Mouse (Mus musculus): ENCODE results near the gene Magi1. TPM values are rescaled to one million over a fixed set of nuclear protein-coding genes. Genes with fewer than 3 reads are reported as not detected.

Magi1 gene
- polyA plus RNA-seq (2012; ENCODE audit: insufficient read depth, insufficient read length, missing spikeins): not detected in 2 replicates

GRCm38 (mm10) chr6:94283318-94284061 is at the start of gene Magi1:
Magi1 (minus strand) TSS chr6:94283917.
- Histone ChIP-seq H3K27ac (ENCODE audit: insufficient read depth, low read depth, low read length) (peak within 1 kb of the TSS; percentile 44), H3K4me1 (ENCODE audit: control insufficient read depth, insufficient read depth, low read length) (no peaks in the 10 kb centered on the region), H3K4me3 (ENCODE audit: insufficient read depth, low read length) (peak within 1 kb of the TSS; percentile 67)
- TF ChIP-seq POLR2A (IDR thresholded peaks at IDR 0.05; ENCODE audit: borderline replicate concordance, low read depth, low read length) (no peak), CTCF (IDR thresholded peaks at IDR 0.05; ENCODE audit: low read depth, low read length) (no peak)

- TF ChIP-seq CTCF (IDR thresholded peaks at IDR 0.05; ENCODE audit: low read depth, low read length) (no peak), POLR2A (IDR thresholded peaks at IDR 0.05; ENCODE audit: borderline replicate concordance, low read depth, low read length) (no peak)
- H3K27ac ChIP-seq (ENCODE audit: insufficient read depth, low read depth, low read length): no peak overlapping the region
- H3K4me3 ChIP-seq (ENCODE audit: insufficient read depth, low read length): no peak overlapping the region
- H3K4me1 ChIP-seq (ENCODE audit: control insufficient read depth, insufficient read depth, low read length): no peaks in the 10 kb centered on the region
Observed at GRCm38 (mm10) chr6:94327143-94327542, 43.4 kb upstream of the Magi1 start.

- Histone ChIP-seq H3K4me3 (ENCODE audit: insufficient read depth, low read length) (no peak overlapping the region), H3K4me1 (ENCODE audit: control insufficient read depth, insufficient read depth, low read length) (no peaks in the 10 kb centered on the region), H3K27ac (ENCODE audit: insufficient read depth, low read depth, low read length) (no peak overlapping the region)
- TF ChIP-seq CTCF (IDR thresholded peaks at IDR 0.05; ENCODE audit: low read depth, low read length): no peak
- no peak for TF ChIP-seq POLR2A (IDR thresholded peaks at IDR 0.05; ENCODE audit: borderline replicate concordance, low read depth, low read length)
Observed at GRCm38 (mm10) chr6:94316886-94317285, 33.2 kb upstream of the Magi1 start.

- Histone ChIP-seq H3K4me3 (ENCODE audit: insufficient read depth, low read length) (no peak overlapping the region), H3K4me1 (ENCODE audit: control insufficient read depth, insufficient read depth, low read length) (no peaks in the 10 kb centered on the region), H3K27ac (ENCODE audit: insufficient read depth, low read depth, low read length) (no peak overlapping the region)
- TF ChIP-seq CTCF (IDR thresholded peaks at IDR 0.05; ENCODE audit: low read depth, low read length) (no peak), POLR2A (IDR thresholded peaks at IDR 0.05; ENCODE audit: borderline replicate concordance, low read depth, low read length) (no peak)
Observed at GRCm38 (mm10) chr6:94312285-94312684, 28.6 kb upstream of the Magi1 start.

GRCm38 (mm10) chr6:94308498-94308897 is 24.8 kb upstream of the Magi1 start:
- Histone ChIP-seq H3K4me1 (ENCODE audit: control insufficient read depth, insufficient read depth, low read length) (no peaks in the 10 kb centered on the region), H3K4me3 (ENCODE audit: insufficient read depth, low read length) (no peak overlapping the region), H3K27ac (ENCODE audit: insufficient read depth, low read depth, low read length) (no peak overlapping the region)
- no peak for TF ChIP-seq POLR2A (IDR thresholded peaks at IDR 0.05; ENCODE audit: borderline replicate concordance, low read depth, low read length)
- TF ChIP-seq CTCF (IDR thresholded peaks at IDR 0.05; ENCODE audit: low read depth, low read length): no peak

GRCm38 (mm10) chr6:94303512-94303911 is 19.8 kb upstream of the Magi1 start:
- TF ChIP-seq POLR2A (IDR thresholded peaks at IDR 0.05; ENCODE audit: borderline replicate concordance, low read depth, low read length): no peak
- no peak for TF ChIP-seq CTCF (IDR thresholded peaks at IDR 0.05; ENCODE audit: low read depth, low read length)
- Histone ChIP-seq H3K4me3 (ENCODE audit: insufficient read depth, low read length) (no peak overlapping the region), H3K27ac (ENCODE audit: insufficient read depth, low read depth, low read length) (no peak overlapping the region), H3K4me1 (ENCODE audit: control insufficient read depth, insufficient read depth, low read length) (no peaks in the 10 kb centered on the region)

GRCm38 (mm10) chr6:94301804-94302203 is 18.1 kb upstream of the Magi1 start:
- H3K4me3 ChIP-seq (ENCODE audit: insufficient read depth, low read length): no peak overlapping the region
- no peak overlapping the region for H3K27ac ChIP-seq (ENCODE audit: insufficient read depth, low read depth, low read length)
- TF ChIP-seq CTCF (IDR thresholded peaks at IDR 0.05; ENCODE audit: low read depth, low read length) (no peak), POLR2A (IDR thresholded peaks at IDR 0.05; ENCODE audit: borderline replicate concordance, low read depth, low read length) (no peak)
- H3K4me1 ChIP-seq (ENCODE audit: control insufficient read depth, insufficient read depth, low read length): no peaks in the 10 kb centered on the region

- Histone ChIP-seq H3K27ac (ENCODE audit: insufficient read depth, low read depth, low read length) (no peak overlapping the region), H3K4me1 (ENCODE audit: control insufficient read depth, insufficient read depth, low read length) (no peaks in the 10 kb centered on the region), H3K4me3 (ENCODE audit: insufficient read depth, low read length) (no peak overlapping the region)
- TF ChIP-seq CTCF (IDR thresholded peaks at IDR 0.05; ENCODE audit: low read depth, low read length) (no peak), POLR2A (IDR thresholded peaks at IDR 0.05; ENCODE audit: borderline replicate concordance, low read depth, low read length) (no peak)
Observed at GRCm38 (mm10) chr6:94300562-94300961, 16.8 kb upstream of the Magi1 start.

GRCm38 (mm10) chr6:94287387-94287786 is 3.7 kb upstream of the Magi1 start:
- Histone ChIP-seq H3K4me3 (ENCODE audit: insufficient read depth, low read length) (no peak overlapping the region), H3K27ac (ENCODE audit: insufficient read depth, low read depth, low read length) (no peak overlapping the region), H3K4me1 (ENCODE audit: control insufficient read depth, insufficient read depth, low read length) (no peaks in the 10 kb centered on the region)
- no peak for TF ChIP-seq POLR2A (IDR thresholded peaks at IDR 0.05; ENCODE audit: borderline replicate concordance, low read depth, low read length)
- no peak for TF ChIP-seq CTCF (IDR thresholded peaks at IDR 0.05; ENCODE audit: low read depth, low read length)

GRCm38 (mm10) chr6:94286555-94286954 is 2.8 kb upstream of the Magi1 start:
- Histone ChIP-seq H3K4me3 (ENCODE audit: insufficient read depth, low read length) (no peak overlapping the region), H3K27ac (ENCODE audit: insufficient read depth, low read depth, low read length) (no peak overlapping the region), H3K4me1 (ENCODE audit: control insufficient read depth, insufficient read depth, low read length) (no peaks in the 10 kb centered on the region)
- TF ChIP-seq CTCF (IDR thresholded peaks at IDR 0.05; ENCODE audit: low read depth, low read length): no peak
- TF ChIP-seq POLR2A (IDR thresholded peaks at IDR 0.05; ENCODE audit: borderline replicate concordance, low read depth, low read length): no peak

Data from bone marrow macrophage, adult 2 months (primary cell).